Mouse (Mus musculus) cerebellum, postnatal 25 days (tissue): ENCODE measurements around the gene Caln1.

ENCODE experiments used
- DNase-seq, 2 experiments: peaks; one replicate each; pipeline ENCODE4 v3.0.0; 2021; ENCODE audit warnings: mixed read lengths in 2 of 2

The Caln1 gene

DNA sequence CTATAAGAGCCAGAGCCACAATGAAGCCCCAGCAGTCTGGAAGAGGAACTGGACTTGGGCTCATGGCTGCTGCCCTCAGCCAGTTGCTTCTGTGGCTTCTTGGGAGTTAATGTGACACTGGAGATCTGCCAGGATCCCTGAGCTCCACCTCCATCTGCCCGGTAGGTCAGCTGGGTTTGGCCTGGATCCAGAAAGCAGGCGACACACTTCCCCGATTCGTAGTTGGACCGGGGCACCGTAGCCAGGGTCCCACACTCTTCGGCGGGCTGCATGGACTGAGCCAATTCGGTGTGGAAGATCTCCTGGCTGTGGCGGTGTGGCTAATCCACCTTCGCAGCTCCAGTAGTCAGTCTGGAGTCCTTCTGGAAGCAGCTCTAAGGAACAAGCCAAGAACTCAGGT lies at the start of gene Caln1:
Gene Caln1, plus strand, starts transcription at position 219 of the 400 bp plus-strand sequence.
- DNase-seq = peak; percentile 92 to 95

DNA sequence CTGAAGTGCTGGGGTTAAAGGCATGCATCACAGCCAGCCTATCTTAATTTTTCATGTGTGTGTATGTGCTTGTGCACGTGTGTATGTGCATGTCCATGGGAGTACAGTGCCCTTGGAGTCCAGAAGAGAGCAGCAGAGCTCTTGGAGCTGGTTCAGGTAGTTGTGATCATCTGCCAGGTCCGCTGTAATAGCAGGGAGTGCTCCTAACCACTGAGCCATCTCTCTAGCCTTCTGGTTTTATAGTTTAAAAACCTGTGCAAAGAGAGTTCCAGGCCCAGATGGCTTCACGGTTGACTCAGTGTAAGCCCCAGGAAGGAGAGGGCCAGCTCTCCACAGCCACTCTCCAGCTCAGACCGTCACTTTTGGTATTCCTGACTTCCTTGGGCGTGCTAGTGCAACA lies 49.5 kb upstream of the Caln1 start:
- peak in 1 of 2 experiments; percentile 38 for DNase-seq

DNA sequence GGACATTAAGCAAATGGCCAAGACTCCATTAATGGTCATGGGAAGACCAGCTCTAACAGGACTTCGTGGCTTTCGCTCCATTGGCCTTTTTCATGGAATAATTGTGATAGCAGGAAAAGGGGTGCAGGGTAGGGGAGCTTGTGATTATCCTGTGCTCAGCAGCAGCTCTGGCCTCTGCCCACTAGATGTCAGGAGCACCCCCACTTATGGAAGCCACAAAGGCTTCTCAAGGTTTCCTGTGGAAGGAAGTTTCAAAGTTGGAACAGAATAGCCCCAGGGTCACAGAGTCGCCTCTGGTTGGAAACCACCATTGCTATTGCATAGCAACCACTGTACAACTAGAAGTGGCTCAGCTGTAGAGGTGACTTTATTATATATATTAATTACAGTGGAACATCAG lies 48.8 kb upstream of the Caln1 start:
- DNase-seq = peak; percentile 53 to 67

DNA sequence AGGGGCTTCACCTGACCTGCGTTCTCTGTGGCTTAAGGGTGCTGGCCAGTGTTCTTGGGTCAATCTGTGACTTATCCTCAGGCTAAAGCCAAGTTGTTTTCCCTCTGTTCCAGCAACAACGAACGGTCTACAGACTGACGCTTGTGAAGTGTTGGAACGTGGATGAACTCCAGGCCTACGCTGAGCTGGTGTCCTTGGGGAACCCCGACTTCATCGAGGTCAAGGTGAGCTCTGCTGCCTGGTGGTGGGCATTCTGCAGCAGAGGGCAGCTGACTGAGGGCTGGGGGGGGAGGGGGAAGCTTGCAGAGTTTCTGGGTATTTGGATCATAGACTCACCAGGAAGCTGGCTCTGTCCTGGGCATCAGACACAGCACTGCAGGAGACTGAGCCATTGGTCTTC lies 43.8 kb upstream of the Caln1 start:
- DNase-seq = peak in 1 of 2 experiments; percentile 29

DNA sequence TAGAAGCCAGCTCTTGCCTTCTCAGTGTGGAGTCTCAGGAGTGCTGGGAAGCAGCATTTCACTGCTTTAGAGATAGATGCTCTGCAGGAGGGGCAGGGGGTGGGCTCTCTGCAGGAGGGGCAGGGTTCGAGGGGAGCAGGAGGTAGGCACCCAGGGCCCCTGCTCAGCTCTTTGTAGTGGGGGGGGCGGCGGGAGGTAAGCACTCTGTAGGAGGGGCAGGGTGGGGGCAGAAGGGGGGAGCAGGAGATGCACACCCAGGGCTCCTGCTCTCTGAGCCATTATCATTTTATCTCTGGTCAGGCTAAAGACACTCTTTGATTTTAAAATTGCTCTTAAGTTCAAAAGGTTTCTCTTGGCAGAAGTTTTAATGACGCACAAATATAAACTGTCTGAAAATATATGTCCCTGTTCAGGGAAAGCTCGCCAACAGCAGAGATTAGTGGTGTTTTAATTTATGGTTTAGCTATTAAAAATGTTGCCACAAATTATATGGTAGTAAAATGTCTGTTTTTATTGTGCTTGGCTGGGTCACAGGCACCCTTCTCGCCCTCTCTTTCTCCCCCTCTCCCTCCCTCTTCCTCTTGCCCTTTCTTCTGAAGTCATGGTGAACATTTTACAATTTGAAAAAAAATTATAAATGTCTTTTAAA lies 41.5 kb upstream of the Caln1 start:
- no peak for DNase-seq

DNA sequence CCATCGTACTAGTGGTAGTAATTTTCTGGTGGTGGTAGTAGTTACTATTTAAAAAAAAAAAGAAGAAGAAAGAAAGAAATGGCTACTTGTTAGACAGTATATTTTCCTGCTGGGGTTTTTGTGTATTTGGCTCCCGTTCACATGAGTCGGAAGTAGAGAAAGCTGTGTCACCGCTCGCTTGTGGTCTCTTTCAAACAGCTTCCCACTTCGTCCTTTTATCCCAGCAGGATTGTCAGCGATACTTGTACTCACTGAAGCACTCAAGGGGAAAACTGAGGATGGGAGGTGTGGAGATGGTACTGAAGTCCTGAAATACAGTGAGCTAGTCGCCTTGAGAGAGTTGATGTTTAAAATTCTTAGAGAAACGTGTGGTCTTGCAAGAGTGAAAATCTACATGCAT lies 40.9 kb upstream of the Caln1 start:
- DNase-seq = no peak

DNA sequence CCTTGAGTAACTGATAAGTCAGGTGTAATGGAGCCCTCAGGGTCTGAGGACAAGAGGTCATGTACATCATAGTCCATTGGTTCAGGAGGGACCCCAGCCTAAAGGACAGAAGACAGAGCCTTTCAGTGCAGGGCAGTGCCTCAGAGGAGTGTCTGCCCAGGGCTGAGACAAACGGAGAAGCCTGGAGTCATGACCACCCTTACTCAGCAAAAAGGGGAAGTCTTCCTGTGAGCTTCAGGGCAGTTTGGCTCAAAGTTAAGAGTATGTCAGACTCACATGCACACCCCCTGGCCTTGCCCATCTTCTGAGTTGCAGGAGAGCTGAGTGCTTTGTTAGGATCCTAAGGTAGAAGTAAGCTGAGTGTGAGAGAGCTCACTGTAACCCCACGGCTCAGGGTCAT lies 39.4 kb upstream of the Caln1 start:
- DNase-seq = no peak

DNA sequence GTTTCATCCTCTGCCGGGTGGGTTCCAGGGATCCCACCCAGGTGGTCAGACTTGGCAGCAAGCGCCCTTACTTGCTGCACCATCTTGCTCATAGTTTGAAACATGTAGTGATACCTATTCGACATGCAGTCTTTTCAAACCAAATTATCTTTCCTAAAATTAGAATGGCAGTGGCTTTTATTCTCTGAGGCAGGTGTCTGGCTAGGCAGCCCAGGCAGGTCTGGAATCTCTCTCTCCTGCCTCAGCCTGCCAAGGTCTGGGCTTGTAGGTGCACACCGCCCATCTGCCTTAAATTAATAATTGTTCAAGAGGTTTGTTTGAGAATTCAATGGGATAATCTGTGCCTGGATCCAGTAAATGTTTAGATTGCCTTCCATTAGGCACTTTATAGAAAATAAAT lies 38.5 kb upstream of the Caln1 start:
- DNase-seq = peak; percentile 56 to 69

DNA sequence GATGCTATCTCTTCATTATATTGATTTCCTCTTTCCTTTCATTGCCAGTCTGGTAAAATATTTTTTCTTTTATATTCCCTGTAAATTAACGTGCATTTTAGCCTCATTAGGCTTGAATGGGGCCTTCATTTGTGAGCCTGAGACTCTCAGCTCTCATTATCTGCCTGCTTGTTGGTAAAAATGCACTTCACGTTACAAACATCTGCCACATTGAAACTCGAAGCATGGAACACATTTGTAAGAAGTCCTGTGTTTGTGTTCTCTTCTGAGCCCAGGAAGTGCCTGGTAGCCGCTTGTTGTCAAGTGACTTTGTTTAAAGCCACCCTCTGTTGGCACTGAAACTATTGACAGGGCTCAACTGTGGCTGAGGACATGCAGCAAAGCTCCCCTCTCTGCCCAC lies 38.0 kb upstream of the Caln1 start:
- no peak for DNase-seq

DNA sequence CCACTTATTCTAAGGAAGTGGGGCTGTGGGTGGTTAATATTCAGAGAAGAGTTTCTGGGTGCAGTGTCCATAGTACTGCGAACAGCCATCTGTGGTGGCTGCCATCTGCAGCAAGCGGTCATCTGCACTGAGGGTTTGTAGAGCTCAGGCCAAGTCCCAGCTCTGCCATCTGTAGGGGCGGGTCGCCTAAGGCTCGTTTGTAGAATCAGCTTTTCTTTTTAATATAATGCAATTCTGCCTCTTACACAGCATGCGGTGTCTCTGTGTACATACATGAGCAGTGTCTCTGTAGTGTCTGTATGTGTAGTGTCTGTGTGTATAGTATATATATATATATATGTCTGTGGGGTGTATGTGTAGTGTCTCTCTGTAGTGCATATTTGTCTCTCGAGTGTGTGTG lies 35.7 kb upstream of the Caln1 start:
- peak; percentile 71 to 77 for DNase-seq

DNA sequence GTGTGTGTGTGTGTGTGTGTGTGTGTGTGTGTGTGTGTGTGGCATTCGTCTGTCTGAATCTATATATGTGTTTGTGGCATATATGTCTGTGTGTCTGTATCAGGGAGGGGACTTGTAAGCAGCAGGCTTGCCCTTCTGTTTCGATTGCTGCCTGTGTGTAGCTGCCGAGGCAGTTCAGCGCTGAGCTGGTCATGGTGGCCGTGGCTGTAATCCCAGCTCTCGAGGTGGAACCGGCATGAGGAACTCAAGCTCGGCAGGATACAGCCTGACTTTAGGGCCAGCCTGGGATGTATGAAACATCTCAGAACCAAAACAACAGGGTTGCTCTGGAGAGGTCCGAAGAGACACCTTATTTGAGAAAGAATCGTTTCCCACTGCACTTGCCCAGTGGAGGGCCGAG lies 35.3 kb upstream of the Caln1 start:
- DNase-seq = peak; percentile 61 to 63

DNA sequence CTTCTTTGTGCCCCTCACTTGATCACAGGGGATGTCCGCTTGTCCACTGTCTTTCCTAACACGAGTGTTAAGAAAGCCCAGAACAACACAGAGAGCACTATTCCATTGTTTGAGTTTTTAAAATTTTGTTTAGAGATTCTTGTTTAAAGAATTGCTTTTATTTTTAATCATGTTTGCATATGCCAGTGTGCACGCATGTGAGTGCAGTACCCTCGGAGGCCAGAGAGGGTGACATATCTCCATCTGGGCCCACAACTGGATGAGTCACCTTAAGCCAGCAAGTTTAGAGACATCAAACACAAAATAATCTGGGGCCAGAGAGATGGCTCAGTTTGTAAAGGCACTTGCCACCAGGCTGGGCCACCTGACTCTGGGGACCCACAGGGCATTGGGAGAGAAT lies 33.8 kb upstream of the Caln1 start:
- no peak for DNase-seq

DNA sequence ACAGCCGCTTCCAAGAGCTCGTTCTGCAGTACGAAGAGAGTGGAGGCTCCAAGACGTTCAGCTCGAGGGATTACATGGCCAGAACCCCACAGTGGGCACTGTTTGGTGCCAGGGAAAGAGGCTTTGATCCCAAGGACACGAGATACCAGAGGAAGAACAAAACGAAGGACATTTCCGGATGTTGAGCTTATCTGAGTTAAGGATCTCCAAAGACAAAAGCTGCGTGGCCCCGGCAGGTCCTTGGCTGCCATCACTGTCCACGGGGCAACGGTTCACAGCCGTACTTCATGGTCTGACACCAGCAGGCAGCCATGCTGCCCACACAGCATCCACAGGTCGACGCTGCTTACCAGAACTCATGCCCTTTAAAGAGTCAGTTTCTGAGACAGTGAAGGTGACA lies 28.6 kb upstream of the Caln1 start:
- no peak for DNase-seq

DNA sequence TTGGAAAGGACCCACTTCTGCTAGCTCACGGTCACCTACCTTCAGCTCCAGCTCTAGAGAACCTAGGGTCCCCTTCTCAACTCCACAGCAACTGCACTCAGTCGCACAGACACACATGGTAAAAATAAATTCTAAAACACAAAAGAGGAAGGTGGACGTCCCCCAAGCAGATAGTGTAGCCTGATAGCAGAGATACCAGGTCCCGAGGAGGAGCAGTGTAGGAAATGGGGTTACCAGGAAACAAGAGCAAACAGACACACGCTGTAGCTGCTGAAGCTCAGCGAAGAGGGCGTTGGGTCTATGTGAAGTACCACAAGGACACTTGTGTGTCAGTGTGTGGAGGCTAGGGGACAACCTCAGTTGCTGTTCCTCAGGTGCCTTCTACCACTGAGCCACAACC lies 24.3 kb upstream of the Caln1 start:
- DNase-seq = no peak

DNA sequence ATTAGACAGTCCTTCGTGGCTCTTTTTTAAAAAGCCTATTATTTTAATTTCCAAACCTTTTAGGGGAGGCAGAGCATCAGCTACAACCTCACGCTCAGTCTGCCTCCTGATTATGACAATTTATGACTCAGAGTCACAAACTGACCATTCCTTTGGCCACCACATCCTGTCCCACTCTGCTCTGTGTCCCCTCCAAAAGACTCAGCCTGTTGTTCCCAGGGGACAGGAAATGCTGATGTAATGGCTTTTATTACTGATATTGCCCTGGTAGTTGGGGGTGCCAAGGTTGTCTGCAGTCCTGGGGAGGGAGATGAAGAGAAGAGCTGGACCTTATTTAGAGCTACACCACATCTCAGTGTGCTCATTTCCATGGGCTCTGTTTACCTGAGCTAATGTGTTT lies 23.4 kb upstream of the Caln1 start:
- DNase-seq = no peak

DNA sequence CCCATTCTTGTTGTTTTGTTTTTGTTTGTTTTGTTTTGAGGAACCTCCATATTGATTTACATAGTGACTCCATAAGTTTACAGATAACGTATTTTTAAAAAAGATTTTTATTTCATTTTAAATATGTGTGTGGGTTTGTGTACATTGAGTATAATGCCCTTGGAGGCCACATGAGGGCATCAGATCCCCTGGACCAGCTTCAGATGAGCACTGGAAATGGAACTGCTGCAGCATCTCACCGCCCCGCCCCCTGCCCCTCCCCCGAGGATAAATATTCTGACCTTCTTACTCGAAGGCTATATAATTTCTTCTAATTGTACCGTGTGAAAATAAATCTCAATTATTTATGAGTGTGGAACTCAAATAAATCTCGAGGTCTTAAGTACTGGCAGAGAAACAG lies 14.0 kb upstream of the Caln1 start:
- peak in 1 of 2 experiments; percentile 56 for DNase-seq

DNA sequence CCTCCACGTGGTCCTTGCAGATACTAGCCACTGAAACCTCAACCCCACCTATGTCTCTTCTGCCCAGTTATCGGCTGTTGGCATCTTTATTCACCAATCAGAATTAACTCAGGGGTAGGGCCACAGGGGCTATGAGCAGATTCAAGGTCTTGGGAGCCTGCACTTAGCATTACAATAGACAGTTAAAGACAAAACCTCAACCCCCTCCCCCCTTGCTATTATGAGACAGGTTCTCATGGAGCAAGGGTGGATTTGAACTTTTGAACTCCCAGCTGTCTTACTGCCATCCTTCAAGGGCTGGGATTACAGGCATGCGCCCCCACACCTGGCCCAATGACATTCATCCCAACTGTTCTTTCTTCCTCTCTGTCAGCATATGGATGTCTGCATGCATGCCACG lies 6.1 kb upstream of the Caln1 start:
- no peak for DNase-seq

DNA sequence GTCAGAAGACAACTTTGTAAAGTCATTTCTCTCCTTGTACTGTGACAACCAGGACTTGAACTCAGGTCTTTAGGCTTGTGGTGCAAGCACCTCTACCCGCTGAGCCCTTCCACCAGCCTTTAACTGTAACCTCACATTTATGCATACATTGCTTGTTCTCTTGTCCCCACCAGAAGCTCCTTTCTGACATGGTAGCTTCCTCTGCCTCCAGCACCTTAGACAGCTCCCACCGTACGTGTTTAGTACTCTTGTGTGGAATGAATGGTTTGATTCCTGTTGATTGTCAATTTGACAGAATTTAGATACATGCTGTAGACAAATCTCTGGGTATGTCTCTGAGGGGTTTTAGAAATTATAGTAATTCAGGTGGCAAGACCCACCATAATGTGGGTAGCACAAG lies 5.5 kb upstream of the Caln1 start:
- DNase-seq = no peak

DNA sequence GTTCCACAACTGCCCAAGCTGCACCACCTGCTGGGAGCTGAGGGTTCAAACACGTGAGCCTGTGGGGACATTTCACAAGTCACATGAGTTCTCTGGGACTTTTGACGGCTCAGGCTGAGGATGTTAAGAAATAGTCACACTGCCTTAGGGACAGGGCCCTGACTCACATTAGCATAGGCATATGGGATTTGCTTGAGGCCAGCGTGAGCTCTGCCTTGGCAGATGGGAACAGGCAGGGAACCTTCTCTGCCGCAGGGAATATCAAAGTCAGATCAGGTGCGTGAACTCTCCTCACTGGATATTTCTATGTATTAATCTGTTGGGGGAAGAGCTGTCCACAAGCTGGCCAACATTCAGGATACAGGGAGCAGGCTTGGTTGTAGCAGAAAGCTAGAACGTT lies 1.0 kb upstream of the Caln1 start:
- peak; percentile 87 to 88 for DNase-seq

DNA sequence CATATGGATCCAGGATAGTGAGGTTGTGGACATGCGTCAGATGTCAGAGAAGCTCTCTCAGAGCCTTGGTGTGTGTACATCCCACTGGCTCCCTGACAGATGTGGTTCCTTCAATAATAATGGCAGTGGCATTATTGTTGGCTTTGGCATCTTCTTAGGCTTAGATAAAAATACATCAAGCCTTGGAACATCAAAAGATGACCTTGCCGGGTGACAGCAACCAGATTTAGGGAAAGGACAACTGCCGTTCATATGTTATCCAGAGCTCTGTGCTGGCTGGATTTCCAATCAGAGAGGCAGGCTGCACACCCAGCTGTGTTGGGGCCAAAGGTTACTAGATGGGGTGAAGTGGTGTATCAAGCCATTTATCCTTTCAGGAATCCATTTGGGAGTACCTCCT lies 6.2 kb downstream of the Caln1 start:
- DNase-seq = no peak

DNA sequence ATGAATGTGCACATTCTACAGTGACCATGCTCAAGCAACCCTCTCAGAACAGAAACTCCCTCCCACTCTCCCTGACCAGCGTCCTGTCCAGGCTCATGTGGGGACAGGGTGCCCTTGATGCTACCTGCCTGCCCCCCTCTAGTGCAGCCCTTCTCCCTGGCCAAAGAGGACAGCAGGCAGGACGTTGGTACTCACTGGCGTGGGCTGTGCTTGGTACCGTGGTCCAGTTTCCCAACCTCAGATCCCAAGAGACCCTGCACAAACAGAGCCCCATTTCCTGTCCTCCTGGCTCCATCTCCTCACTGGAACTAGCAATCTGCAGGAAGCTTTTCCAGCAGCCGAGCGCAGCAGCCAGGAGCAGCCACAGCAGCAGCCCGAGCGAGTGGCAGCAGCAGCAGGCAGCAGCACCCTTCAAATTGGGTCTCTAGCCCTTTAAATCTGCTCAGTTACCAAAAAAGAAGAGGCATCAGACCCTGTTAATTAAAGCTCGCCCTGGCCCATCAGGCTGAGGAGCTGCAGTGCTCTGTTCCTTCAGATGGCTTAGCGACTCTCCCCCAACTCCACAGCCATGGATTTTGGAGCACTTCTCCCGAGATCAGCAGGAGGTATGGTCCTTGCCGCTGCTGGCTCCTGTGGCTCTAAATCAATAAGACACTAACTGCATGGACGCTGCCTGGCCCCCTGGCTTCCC lies 15.1 kb downstream of the Caln1 start, which contains the start of gene A330070K13Rik:
Gene A330070K13Rik, minus strand, starts transcription at position 410 of the 691 bp plus-strand sequence.
- DNase-seq = peak; percentile 53 to 65

DNA sequence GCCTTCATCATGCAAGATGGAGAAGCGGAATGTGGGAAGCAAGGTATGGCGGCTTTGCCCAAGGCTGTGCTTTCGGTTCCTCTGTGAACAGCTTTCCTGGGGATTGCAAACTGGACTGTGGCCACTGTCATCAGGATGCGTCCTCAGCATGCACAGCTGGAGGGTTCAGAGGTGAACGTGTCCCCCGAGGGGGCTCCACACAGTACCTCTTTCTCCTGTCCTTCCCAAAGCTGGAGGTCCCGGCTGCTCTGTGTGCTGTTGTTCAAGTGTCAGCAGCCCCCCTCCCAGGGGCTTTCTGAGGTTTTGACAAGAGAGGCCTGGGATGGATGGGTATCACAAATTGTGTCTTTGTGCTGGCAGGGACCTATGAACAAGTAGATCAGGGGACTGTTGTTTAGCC lies 17.2 kb downstream of the Caln1 start:
- no peak for DNase-seq

DNA sequence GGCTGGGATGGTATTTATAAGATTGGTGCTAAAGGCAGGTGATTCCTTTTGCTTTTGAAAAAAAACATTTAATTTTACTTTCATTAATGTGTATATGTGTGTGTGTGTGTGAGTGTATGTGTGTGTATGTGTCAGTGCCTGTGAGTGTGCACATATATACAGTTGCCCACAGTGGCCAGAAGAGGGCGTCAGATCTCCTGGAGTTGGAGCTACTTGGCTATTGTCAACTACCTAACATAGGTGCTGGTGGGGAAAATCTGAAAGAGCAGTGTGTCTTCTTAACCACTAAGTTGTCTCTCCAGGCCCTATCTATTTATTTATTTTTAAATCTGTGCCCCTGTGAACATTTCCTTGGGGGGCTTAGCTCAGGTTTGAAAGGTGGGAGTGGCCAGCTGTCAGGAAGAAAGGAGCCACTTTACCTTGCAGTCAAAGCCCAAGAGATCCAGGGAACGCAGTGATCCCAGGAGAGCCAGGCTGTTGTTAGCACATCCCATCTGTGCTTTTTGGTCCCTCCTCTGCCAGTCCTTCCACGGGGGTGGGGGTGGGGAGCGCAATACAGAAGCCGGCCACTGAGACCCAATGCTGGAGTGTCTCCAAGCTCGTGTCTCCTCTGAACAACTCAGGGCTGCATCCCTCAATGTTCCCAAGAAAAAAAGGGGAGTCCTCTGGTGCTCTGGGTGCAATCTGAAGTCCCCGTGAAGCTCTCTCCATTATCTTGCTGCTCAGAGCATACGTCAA lies 24.5 kb downstream of the Caln1 start:
- DNase-seq = peak; percentile 45 to 50

DNA sequence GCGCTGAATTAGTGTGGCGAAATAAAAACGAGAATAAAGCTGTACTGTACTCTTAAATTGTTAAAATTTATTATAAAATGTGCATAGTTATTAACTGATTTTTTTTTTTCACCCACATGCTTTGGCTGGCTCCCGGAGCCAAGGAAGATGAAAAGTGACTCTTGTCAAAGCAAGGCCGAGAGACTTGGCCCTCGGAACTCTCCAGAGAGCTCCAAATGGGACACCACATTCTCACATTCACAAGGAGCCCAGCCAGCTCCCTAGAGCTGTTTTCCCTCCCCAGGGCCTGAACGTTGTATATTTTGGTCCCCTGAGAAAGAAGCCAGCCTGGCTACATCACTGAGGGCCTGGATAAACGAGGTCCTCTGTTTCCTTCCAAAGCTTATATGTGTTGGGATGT lies 25.1 kb downstream of the Caln1 start:
- peak in 1 of 2 experiments; percentile 36 for DNase-seq
